Mouse (Mus musculus): ENCODE results near the gene Gm20441.

DNA sequence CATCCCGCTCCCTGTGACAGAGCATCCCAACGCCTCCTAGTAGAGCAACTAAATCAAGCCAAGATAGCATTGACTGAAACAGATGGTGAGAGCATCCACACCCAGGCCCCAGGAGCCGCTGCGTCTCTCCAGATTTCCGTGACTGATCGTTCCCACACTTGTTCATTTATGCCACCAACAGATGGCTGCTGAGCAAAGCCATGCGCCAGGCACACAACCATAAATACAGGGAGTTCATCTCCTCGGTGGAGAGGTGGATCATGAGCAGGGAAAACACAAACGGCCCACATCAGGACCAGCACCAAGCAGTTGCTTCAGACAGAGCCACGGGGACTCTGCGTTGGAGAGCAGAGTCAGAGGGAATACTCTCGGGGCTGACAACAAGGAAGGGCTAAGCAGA is 37.4 kb downstream of the Gm20441 start:
- TF ChIP-seq CTCF (IDR thresholded peaks at IDR 0.05; ENCODE audit: borderline replicate concordance, insufficient read depth, low read length) (no peak), POLR2A (IDR thresholded peaks at IDR 0.05; ENCODE audit: low read depth, low read length) (no peak)

Measured in embryonic fibroblast, embryonic 13.5 days (primary cell).